Mouse (Mus musculus): ENCODE results near the gene Nrxn3.

Gene Nrxn3

DNA sequence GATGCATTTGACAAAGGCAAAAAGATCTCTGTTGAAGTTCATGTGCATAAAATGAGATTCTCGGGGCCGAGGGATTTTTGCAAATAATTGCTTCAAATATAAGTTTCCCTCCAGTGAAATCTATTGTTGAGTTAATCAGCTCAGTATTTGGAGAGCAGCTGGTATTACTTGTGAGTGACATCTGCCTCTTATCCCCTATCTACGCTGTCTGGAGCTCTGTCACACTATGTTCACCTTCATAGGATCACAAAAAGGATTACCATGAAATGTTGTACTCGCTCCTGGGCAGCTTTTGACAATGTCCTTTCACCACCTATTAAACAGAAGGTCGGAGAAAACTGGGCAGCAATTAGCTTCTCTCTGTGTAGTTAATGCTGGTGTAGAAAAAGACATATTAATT is 1259.8 kb downstream of the Nrxn3 start:
- DNase-seq: no peak

DNA sequence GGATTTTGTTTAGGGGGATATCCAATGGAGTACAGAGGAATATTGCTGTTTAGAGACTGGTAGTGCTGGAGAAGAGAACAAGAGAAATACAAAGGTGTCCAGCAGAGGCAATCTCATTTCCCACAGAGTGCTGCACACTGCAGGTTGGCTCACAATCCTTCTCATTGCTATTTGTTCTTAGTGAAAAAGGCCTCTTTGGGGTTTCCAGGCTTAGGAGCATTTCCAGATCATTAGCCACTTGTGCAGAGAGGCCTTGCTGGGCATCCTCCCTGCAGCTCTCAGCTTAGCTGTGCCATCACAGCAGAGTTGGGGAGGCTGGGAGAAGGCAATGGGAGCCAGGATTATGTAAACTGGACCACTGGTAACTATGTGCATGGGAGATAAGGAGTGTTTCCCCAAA is 1260.7 kb downstream of the Nrxn3 start:
- no peak for DNase-seq

DNA sequence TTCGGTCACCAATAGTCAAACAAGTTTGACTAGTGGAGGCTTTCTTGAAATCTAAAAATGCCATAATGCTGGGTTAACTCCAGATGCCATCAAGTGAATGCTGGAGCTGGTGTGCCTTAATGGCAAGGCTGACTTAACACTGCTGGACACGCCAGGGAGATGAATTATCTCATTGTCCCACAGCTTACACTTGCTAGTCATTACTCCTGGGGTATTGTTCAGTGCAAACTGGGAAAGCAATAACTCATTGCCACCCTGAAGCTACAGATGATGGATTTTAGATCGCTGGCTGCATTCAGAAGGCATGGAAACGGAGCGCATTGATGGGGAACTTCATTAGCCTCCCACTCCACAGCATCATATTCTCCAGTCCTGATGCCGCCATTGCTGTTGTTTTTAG is 1263.5 kb downstream of the Nrxn3 start:
- DNase-seq: no peak

DNA sequence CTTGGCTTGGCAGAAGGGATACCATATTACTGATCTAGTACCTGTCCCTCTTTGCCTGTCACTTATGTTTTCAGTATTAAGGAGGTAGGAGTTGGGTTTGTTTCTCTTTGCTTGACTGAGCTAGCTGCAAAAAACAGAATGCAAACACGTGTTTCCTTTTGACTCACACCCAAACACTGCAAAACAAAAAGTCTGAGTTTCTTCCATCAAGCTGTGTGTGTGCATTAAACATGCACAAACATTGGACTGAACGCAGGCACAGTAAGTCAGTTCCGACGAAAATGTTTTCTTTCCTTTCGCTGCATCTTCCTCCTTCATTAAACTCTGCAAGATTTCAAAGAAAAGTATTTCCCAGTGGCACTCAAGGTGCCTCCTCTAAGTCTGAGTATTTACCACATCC is 1270.6 kb downstream of the Nrxn3 start:
- no peak for DNase-seq

DNA sequence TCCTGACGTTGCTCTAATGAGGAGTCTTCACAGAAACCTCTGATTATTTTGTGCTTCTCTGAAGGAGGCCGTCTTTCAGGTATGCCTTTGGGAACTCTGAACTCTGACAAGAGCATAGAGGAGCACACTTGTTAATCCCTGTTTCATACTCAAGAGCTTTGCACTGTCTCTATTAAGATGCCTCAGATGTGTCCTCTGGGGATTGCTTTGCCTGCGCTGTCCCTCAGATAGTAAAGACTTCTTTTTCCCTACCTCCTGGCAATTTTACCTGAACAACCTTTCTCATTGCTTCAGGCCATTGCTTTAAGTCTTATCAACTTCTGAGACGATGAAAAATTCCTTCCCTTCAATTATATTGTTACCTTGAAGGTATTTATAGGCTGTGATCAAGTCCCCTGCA is 1272.7 kb downstream of the Nrxn3 start:
- no peak for DNase-seq

DNA sequence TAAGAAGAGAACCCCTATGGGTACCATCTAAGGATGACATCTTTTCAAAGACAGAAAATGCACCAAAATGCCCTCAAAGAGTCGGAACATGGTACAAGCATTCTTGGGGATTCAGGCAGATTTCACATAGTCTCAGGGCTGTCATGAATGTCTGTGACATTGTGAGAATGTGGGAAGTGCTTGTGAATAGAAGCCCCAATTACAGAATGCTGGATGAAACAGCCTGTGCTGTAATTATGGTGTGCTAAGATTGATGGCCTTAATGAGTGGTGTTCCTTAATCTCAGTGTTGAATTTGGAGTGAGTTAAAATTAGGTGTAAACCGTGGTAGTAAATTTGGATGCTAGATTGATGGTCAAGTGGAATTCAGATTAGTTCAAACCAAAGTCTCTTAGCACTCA is 1287.6 kb downstream of the Nrxn3 start:
- DNase-seq: no peak

DNA sequence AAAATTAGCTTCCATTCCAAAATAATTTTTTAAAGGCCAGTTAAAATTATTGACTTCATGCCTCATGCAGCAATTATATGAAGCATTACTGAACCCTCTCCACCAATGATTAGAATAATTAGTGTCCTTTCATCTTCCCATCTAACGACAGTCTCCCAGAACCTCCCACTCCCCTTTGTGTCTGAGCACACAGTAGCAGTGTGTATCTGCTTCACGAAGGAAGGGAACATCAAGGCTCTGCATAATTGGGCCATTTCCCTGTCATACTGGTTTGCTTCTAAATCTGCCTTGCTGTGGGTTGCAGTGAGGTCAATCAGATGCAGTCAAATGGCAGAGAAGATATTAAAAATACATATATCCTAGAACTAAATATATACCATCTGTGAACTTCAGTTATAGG is 1291.3 kb downstream of the Nrxn3 start:
- no peak for DNase-seq

DNA sequence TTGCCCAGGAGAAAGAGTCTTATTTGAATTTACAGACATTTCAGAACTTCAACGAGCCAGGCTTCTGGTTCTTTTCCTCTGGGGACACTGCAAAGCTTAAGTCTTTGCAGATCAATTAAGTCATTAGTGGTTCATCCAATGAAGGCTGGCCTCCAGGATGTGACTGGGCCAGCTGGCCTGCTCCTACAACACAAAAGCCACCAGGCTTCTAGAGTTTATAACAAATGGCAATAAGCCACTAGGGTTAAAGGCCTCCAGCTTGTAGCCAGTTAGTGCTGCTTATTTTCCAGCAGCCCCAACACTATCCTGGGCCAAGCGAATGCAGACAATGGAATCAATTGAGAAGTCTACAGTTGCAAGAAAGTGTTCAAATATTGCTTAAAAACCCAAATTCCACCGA is 1304.3 kb downstream of the Nrxn3 start:
- DNase-seq: no peak

DNA sequence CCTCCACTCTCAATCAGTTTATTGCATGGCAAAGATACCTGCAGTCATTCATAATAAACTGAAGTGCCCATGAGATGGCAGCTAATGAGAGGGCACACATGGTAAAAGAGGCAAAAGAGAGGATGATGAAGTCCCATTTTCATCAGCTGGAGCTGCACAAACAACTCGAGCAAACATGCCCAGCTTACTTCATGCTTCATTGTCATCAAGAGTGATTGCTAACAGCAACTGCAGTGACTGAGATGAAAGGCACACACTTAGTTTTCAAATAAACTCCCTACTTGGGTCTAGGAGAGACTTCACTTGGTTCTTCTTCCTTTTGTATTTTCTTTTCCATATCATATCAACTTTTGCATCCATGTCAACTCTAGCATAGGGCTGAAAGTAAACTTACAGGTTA is 1318.4 kb downstream of the Nrxn3 start:
- no peak for DNase-seq

DNA sequence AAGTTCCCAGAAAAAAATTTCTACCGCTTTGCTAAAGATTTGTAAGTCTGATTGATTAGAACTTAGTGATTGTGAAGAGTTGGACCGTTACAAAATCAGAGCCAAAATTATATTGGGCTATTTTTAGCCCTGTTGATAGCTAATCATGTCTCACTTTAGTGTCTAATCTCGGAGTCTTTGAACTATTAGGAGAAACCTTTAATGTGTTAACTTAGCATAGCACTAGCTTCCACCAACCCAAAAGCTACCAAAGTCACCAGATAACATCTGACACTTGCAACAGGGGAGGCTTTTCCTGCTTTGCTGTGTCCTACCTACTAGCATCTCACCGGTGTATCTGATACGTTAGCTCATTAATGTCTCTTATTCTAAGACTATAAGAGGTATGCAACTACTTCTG is 1333.6 kb downstream of the Nrxn3 start:
- no peak for DNase-seq

DNA sequence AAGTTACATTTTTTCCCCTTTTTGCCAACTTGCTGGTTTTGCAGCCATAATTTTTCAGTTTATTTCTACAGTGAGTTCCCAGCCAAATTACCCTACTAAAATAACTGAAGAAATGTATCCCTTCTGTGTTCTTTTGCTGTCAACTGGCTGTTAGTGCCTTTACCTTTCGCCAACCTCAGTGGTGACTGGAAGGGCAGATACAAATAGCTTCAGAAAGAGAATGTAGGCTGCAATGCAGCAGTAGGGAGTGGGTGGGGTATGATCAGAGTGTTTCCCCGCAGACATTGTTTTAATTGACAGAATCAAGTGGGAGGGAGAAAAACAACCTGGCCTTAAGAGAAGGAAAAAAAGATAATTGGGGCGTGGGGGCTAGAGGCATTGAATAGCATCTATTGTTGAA is 1337.1 kb downstream of the Nrxn3 start:
- no peak for DNase-seq

DNA sequence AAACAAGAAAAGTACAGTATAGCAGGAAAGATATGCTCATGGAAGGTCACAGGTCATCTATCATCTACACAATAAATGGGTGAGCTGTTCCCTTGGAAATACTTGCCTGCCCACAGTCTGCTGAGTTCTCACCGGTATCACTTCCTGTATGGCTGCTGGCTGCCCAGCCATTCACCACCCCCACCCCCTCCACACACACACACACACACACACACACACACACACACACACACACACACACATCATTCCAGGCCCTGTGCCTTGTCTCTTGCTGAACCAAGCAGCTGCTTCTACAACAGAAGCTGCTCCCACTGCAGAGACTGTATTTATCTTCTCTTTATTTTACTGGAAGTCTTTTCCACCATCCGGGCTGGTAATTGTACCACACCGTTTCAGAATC is 1338.6 kb downstream of the Nrxn3 start:
- DNase-seq: no peak

DNA sequence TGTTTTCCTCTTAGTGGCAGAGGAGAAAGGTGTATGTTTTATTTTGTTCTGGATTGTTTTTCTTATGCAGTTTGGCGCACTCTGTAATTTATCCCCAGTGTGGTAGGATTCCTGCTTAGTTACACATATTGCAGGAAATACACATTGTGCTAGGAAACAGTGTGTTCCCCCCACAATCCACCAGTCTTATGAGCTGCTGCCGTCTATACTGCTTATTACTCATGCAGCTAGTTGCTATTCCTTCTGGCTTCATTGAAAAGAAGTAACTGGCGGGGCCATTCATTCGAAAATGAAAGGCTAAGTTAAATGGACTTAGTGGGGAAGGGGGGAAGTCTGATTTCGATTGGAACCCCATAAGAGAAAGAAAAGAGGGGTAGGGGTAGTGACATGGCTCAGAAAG is 1339.5 kb downstream of the Nrxn3 start:
- DNase-seq: no peak

DNA sequence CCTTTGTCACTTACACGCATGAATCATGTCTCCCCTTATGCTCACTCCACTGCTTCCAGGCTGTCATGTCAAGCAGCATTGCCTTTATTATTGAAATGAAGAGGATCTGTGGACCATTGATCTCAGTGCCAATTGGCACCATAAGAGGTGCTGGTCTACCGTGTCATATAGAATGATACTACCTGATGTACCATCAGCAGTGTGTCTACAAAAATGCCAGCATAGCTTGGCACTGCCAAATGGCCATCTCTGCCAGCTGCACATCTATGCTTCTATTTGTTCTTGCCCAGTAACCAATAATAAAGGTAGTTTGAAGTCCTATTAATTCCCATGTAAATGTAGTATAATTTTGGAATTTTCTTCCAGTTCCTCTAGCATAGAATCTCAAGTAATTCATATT is 1340.8 kb downstream of the Nrxn3 start:
- DNase-seq: no peak

DNA sequence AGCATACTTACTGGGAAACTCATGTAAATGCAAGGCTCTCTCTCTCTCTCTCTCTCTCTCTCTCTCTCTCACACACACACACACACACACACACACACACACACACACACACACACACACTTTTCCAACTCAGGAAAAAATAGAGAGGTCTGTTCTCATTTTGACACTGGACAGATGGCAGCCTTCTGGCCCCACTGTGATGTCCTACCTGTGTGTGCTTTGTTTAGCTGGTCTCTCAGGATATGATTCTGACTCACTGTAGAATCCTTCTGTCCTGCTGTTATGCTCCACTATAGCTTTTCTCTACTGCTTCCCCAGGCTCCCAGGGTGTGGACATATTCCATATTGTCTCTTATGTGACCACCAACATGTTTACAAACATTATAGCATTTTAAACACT is 1363.2 kb downstream of the Nrxn3 start:
- DNase-seq: no peak

DNA sequence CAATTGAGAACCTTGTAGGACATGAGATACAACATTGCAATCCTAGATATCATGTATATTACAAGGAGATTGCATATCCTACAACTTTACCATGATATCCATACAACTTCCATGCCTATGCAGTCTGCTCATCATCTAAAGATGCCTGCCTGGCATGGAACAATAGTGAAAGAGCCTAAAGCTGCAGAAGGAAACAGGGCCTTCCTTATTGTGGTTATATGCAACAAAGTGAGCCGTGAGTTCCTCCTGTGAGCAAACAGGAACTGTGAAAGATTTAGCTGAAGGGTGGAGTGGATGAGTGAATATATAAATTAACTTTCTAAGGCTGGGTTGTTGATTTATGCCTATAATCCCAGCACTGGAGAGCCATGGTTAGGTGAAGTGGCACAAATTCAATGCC is 1373.1 kb downstream of the Nrxn3 start:
- no peak for DNase-seq

DNA sequence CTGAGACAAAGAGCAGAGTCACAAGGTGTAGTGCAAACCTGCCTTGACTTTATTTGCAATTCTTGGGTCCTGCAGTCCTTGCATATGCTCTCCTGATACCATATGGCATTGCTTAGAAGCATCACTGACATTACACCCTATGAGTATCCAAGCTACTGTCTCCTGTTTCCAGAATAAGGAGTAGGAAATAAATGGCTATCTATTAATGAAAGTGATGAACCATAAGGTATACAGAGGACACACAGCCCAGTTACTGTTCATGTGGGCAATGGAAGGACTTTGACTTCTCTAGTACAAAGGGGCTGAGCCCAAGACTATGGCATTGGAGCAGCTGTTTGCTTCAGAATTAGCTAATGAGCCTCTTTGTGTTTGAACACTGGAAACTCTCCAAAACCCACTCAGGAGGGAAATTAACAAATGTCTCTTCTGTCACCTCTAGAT is 1390.7 kb downstream of the Nrxn3 start:
- no peak for DNase-seq

DNA sequence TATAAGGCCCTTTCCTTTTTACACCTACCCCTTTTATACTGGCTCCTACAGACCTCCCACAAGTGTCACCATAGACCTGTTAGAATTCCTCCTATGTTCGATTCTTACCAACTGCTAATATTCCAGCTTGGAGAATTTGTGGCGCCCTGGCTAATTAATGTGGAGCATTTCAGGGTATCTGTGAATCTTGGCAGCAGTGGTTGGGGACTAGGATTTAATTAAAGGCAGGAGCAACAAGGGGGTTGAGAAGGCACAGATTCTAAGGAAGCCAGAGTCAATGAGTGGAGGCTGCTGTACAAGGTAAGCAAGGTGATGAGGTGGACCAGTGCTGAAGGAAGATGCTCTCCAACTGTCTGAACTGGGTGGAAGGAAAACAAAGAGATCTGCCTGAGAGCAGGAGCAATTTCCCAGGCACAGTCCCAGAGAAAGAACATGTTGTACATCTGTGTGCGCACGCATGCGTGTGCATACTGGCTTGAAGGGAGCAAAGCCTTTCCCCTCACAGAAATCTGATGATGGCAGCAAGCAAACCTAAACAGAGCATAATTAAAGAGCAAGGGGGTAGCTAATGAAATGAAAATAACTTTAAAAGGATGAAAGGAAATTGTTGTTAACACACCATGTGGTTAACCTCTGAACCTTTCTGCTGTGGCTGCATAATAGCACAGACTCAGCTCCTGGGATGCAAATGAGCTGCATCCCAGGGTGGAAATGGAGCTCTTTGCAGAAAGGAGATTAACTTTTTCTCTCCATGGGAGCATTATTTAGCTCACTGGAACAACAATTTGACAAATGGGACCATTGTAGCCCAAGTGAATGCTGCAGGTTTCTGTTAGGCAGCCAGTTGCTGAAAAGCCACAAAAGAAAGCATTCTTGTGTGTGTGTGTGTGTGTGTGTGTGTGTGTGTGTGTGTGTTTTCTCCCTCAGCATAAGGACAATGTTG is 1409.5 kb downstream of the Nrxn3 start:
- DNase-seq: no peak

DNA sequence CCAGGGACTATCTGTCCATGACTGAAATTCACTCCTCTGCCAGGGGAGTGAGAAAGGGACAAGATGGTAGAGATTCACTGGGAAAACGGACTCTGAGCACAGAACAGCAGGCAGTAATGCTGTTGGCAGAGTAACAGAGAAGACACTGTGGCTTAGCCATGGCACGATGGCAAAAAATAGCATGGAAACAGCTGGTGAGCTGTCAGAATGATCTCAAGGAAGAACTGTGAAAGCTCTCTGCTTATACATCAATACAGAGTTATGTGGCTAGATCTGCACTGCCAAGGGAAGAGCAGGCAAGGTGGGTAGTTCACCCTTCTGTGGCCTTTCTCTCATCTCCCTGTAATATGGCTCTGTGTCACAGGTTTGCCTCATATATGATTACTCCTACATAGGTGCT is 1419.3 kb downstream of the Nrxn3 start:
- no peak for DNase-seq

DNA sequence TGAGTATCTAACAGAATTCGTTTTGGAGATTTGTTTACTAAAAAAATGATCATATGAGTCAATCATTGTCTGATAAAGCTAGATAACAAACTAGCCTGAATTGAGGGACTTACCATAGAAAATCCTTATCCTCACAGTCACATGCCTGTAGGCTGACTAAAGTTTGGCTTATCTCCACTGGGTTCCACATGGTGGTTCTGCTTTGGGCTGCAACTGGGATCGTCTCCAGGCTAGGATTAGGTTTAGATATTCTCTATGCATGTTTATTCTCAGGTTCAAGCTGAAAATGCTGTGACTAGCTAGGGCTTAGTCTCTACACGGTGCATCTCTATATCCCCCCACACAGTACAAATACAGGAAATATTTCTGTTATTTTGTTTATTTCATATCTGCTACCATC is 1421.6 kb downstream of the Nrxn3 start:
- no peak for DNase-seq

DNA sequence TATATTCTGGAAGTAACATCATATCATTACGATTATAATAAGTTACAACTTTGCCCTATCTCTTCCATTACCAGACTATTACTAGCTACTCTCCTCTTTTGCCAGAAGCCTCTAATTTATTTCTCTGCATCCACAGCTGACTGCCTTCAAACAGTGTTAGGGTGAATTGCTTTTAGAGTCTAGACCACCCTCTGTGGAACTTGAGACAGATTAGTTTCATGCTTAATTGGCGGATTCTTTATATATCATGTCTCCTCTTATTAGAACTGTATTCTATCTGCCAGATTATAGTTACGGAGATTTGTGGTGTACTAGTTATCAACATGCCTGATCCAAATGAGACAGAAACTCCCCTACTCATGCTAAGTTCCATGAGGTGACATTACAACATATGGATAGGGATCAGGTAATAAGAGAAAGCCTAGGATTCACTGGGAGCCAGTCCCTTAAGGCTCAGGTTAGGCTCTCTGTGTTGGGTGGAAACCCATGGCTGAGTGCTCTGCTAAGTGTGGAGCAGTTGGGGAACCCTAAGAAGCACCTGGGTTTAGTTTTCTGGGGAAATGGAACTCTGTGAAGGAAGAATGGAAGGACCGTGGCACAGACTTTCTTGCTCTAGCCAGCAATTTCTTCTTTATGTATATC is 1435.6 kb downstream of the Nrxn3 start:
- no peak for DNase-seq

DNA sequence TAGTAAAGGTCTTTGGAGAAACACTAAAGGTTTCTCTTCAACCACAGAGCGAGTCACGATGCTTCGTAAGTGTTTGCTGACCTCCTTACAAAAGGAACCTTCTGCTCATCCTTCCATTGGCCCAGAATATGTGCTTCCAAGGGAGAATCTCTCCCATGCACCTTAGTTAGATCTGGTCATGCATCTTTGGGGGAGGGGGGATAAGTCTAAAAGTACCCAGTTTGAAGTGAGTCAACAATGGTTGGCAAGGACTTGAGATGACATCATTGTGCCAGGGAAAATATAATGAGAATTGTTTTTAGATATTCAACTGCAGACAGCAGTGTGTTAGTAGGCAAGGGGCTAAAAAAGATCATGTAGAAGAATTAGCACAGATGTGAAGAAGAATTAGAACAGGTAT is 1437.2 kb downstream of the Nrxn3 start:
- DNase-seq: no peak

DNA sequence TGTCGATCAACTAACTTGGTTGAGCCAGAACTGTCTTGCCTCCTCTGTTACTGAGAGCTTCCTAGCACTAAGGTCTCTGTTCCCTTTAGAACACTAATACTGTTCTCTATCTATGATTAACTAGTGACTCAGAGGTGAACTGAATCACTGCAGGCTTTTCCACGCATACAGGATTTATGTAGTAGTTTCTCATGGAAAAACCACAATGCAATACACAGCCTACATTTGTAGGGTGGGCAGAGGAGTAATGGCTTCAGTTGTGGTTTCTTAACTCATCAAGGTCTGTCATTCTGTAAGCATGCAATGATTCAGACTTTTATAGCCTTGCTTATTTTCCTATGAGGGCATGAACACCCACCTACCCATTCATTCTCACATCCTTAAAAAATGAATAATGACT is 1443.4 kb downstream of the Nrxn3 start:
- DNase-seq: no peak

DNA sequence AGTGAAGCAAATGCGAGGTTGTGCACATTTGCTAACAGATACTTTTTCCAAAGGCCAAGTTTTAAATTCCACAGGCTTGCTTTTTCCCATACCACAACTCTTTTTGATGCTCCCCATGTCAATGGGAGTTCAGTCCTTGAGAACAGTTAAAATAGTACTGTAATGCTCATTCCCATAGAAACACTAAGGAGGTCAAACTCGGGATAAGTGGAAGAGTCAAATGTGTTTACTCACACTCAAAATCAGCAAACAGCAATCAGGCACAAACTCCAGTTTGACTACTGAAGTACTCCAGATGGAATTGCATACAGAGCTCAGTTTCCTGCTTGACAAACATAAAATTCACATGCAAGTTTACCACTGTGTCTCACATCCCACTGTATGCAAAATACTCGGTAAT is 1458.9 kb downstream of the Nrxn3 start:
- DNase-seq: no peak

DNA sequence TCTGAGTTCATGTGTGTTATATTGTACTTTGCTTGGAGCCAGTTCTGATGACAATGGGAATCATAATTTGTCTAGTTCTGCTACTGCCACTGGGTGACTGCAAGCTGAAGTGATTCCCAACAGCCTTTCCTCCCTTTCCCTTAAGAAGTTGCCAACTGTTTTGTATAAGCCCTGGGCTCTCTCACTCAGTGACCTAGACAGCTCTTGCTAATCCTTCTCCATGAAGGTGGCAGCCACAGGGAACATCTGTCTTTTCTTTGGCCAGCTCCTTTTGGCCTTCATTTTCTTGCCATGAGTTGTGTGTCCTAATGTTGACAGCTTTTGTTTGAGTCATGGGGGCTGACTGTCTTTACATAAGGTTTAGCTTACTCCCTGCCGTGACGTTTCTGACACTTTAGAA is 1460.3 kb downstream of the Nrxn3 start:
- no peak for DNase-seq
